Mouse (Mus musculus) lung, adult 2 months (tissue): ENCODE results near the gene Lmo1.

Source experiments
- CTCF ChIP-seq: fragments of 200-500 bp; IDR thresholded peaks from 2 replicates; pipeline ENCODE4 v1.5.1; 2011; ENCODE audit warnings: mild to moderate bottlenecking, low read length, control low read depth; ENCODE audit not compliant: insufficient read depth
- POLR2A ChIP-seq: fragments of 200-500 bp; IDR thresholded peaks from 2 replicates; pipeline ENCODE4 v1.6.1; 2011; ENCODE audit warnings: low read depth, mild to moderate bottlenecking, control low read depth, low read length, borderline replicate concordance; ENCODE audit errors: extremely low read depth

- TF ChIP-seq POLR2A = no peak
- peak; percentile 57 for TF ChIP-seq CTCF
Observed at GRCm38 (mm10) chr7:109170441-109170820, 4.6 kb downstream of the Lmo1 start.
